Mouse (Mus musculus) CH12.LX (cell line): ENCODE results near the gene Rin3. TPM values are rescaled to one million over a fixed set of nuclear protein-coding genes. Genes with fewer than 3 reads are reported as not detected.

Source experiments
- DNase-seq: peaks from one replicate; pipeline ENCODE4 v3.0.0-alpha.2; 2013; ENCODE audit errors: extremely low read depth
- H3K27ac ChIP-seq: 2 replicates; pipeline ENCODE4 v1.5.1; 2012; ENCODE audit warnings: low read depth, mild to moderate bottlenecking, control low read depth, moderate library complexity; ENCODE audit not compliant: insufficient read depth
- H3K27me3 ChIP-seq: replicated peaks from 2 replicates; pipeline ENCODE3; 2012; ENCODE audit warnings: inconsistent platforms
- H3K36me3 ChIP-seq, 2 experiments: replicated peaks in 1 of 2; 2 replicates each; pipeline versions ENCODE3 to v1.6.1; 2012; ENCODE audit warnings: inconsistent platforms in 1 of 2, low read length in 1 of 2, mild to moderate bottlenecking in 1 of 2, mixed read lengths in 1 of 2, moderate library complexity in 1 of 2; ENCODE audit not compliant: control insufficient read depth in 1 of 2, insufficient read depth in 1 of 2
- H3K4me1 ChIP-seq, 2 experiments: 2 replicates each; pipeline ENCODE4 v1.6.1; 2012; ENCODE audit warnings: inconsistent platforms in 1 of 2, moderate library complexity in 1 of 2; ENCODE audit not compliant: insufficient read depth in 2 of 2, control insufficient read depth in 1 of 2
- H3K4me2 ChIP-seq: 2 replicates; pipeline ENCODE4 v1.6.1; 2012; ENCODE audit warnings: low read depth, mild to moderate bottlenecking, control low read depth; ENCODE audit not compliant: poor library complexity, insufficient read depth, severe bottlenecking
- H3K4me3 ChIP-seq, 3 experiments: fragments of 150-350 bp in 1 of 3; sonication (generic) in 1 of 3; replicated peaks in 1 of 3; 2 replicates each; pipeline versions ENCODE3 to v1.5.1; 2011 to 2012; ENCODE audit warnings: low read depth in 2 of 3, low read length in 2 of 3, mild to moderate bottlenecking in 2 of 3, moderate library complexity in 2 of 3, control low read depth in 1 of 3, improper control_type of control experiment in 1 of 3, inconsistent platforms in 1 of 3, mixed read lengths in 1 of 3; ENCODE audit not compliant: poor library complexity in 1 of 3
- H3K79me2 ChIP-seq: replicated peaks from 2 replicates; pipeline ENCODE4 v1.6.1; 2012; ENCODE audit warnings: mild to moderate bottlenecking, moderate library complexity; ENCODE audit not compliant: control insufficient read depth, poor library complexity, insufficient read depth, severe bottlenecking; ENCODE audit errors: extremely low read depth
- H3K9ac ChIP-seq: 2 replicates; pipeline ENCODE4 v1.6.1; 2012; ENCODE audit warnings: low read depth, mild to moderate bottlenecking, control low read depth, moderate library complexity; ENCODE audit not compliant: insufficient read depth
- H3K9me3 ChIP-seq: replicated peaks from 2 replicates; pipeline ENCODE3; 2012; ENCODE audit warnings: low read length, inconsistent platforms, mixed read lengths
- BHLHE40 ChIP-seq: IDR thresholded peaks from 2 replicates; pipeline ENCODE4 v1.6.1; 2011; ENCODE audit warnings: mild to moderate bottlenecking, low read depth, low read length, improper control_type of control experiment
- CHD1 ChIP-seq: IDR thresholded peaks from 2 replicates; pipeline ENCODE4 v1.6.1; 2012; ENCODE audit warnings: low read depth, low read length, improper control_type of control experiment, inconsistent platforms
- CHD2 ChIP-seq: IDR thresholded peaks from 2 replicates; pipeline ENCODE4 v1.6.1; 2011; ENCODE audit warnings: low read length, improper control_type of control experiment
- CTCF ChIP-seq, 2 experiments: IDR thresholded peaks in 1 of 2; conservative IDR thresholded peaks in 1 of 2; 2 replicates each; pipeline ENCODE4 v1.5.1; 2011 to 2012; ENCODE audit warnings: low read depth in 2 of 2, low read length in 2 of 2, improper control_type of control experiment in 1 of 2, inconsistent platforms in 1 of 2, mild to moderate bottlenecking in 1 of 2, moderate library complexity in 1 of 2
- E2F4 ChIP-seq: IDR thresholded peaks from 2 replicates; pipeline ENCODE4 v1.6.1; 2011; ENCODE audit warnings: low read depth, low read length, improper control_type of control experiment; ENCODE audit not compliant: insufficient replicate concordance
- ELF1 ChIP-seq: IDR thresholded peaks from 2 replicates; pipeline ENCODE4 v1.6.1; 2014; ENCODE audit warnings: low read depth, mild to moderate bottlenecking, inconsistent platforms, low read length, improper control_type of control experiment
- EP300 ChIP-seq: IDR thresholded peaks from 2 replicates; pipeline ENCODE4 v1.6.1; 2011; ENCODE audit warnings: low read length, improper control_type of control experiment
- ETS1 ChIP-seq: conservative IDR thresholded peaks from 2 replicates; pipeline ENCODE4 v1.6.1; 2012; ENCODE audit warnings: low read depth, mild to moderate bottlenecking, inconsistent platforms, low read length, improper control_type of control experiment, moderate library complexity
- GABPA ChIP-seq: IDR thresholded peaks from 2 replicates; pipeline ENCODE4 v1.6.1; 2012; ENCODE audit warnings: low read depth, low read length, improper control_type of control experiment, inconsistent platforms; ENCODE audit not compliant: insufficient replicate concordance
- JUN ChIP-seq: IDR thresholded peaks from 2 replicates; pipeline ENCODE4 v1.6.1; 2011; ENCODE audit warnings: low read depth, mild to moderate bottlenecking, low read length, improper control_type of control experiment, moderate library complexity; ENCODE audit not compliant: insufficient read depth
- JUND ChIP-seq: conservative IDR thresholded peaks from 2 replicates; pipeline ENCODE4 v1.6.1; 2011; ENCODE audit warnings: low read depth, low read length, improper control_type of control experiment
- MEF2A ChIP-seq: IDR thresholded peaks from 2 replicates; pipeline ENCODE4 v1.6.1; 2014; ENCODE audit warnings: low read depth, mild to moderate bottlenecking, inconsistent platforms, low read length, improper control_type of control experiment, borderline replicate concordance
- MYC ChIP-seq: IDR thresholded peaks from 2 replicates; pipeline ENCODE4 v1.6.1; 2011; ENCODE audit warnings: low read depth, mild to moderate bottlenecking, improper control_type of control experiment, low read length
- PAX5 ChIP-seq: IDR thresholded peaks from 2 replicates; pipeline ENCODE4 v1.6.1; 2012; ENCODE audit warnings: low read length, inconsistent platforms, mixed read lengths
- POLR2AphosphoS2 ChIP-seq: IDR thresholded peaks from 2 replicates; pipeline ENCODE4 v1.6.1; 2011; ENCODE audit warnings: low read depth, low read length, improper control_type of control experiment
- RAD21 ChIP-seq: IDR thresholded peaks from 2 replicates; pipeline ENCODE4 v1.6.1; 2011; ENCODE audit warnings: low read depth, mild to moderate bottlenecking, low read length, improper control_type of control experiment, moderate library complexity
- RCOR1 ChIP-seq: conservative IDR thresholded peaks from 2 replicates; pipeline ENCODE4 v1.6.1; 2012; ENCODE audit warnings: low read depth, mild to moderate bottlenecking, inconsistent platforms, low read length, improper control_type of control experiment
- SIN3A ChIP-seq: IDR thresholded peaks from 2 replicates; pipeline ENCODE4 v1.6.1; 2012; ENCODE audit warnings: low read length, improper control_type of control experiment, inconsistent platforms
- SMC3 ChIP-seq: IDR thresholded peaks from 2 replicates; pipeline ENCODE4 v1.6.1; 2011; ENCODE audit warnings: low read depth, low read length, improper control_type of control experiment
- TCF12 ChIP-seq: IDR thresholded peaks from 2 replicates; pipeline ENCODE4 v1.6.1; 2014; ENCODE audit warnings: low read depth, mild to moderate bottlenecking, inconsistent platforms, low read length, improper control_type of control experiment
- UBTF ChIP-seq: IDR thresholded peaks from 2 replicates; pipeline ENCODE4 v1.6.1; 2012; ENCODE audit warnings: low read depth, mild to moderate bottlenecking, inconsistent platforms, low read length, improper control_type of control experiment, moderate library complexity
- USF1 ChIP-seq: IDR thresholded peaks from 2 replicates; pipeline ENCODE4 v1.6.1; 2014; ENCODE audit warnings: low read depth, mild to moderate bottlenecking, inconsistent platforms, low read length, improper control_type of control experiment
- USF2 ChIP-seq: conservative IDR thresholded peaks from 2 replicates; pipeline ENCODE4 v1.6.1; 2011; ENCODE audit warnings: low read depth, low read length, improper control_type of control experiment
- ZKSCAN1 ChIP-seq: IDR thresholded peaks from 2 replicates; pipeline ENCODE4 v1.6.1; 2012; ENCODE audit warnings: low read depth, inconsistent platforms, low read length, improper control_type of control experiment, borderline replicate concordance
- ZMIZ1 ChIP-seq: IDR thresholded peaks from 2 replicates; pipeline ENCODE4 v1.6.1; 2012; ENCODE audit warnings: low read depth, mild to moderate bottlenecking, inconsistent platforms, low read length, improper control_type of control experiment
- dilution Hi-C: fragments of 300-500 bp; cut with MboI; formaldehyde crosslinking; loops from 2 replicates; pipeline ENCODE4 v1.14.3; 2020; ENCODE audit warnings: low sequenced_read_pairs; ENCODE audit not compliant: extremely low pct_unique_long_range_greater_than_20kb, extremely low pct_ligation_motif_present
- in situ Hi-C: fragments of 300-500 bp; cut with MboI; formaldehyde crosslinking; loops from 3 replicates; pipeline ENCODE4 v1.14.3; 2019; ENCODE audit warnings: low sequenced_read_pairs, low pct_ligation_motif_present, low pct_unique_long_range_greater_than_20kb, mixed read lengths
- polyA plus RNA-seq: library from polyadenylated mRNA; unstranded; fragments of >175 nt; gene quantifications from 2 replicates; pipeline ENCODE4 v1.2.1, GENCODE M21; 2012; ENCODE audit warnings: low read depth; ENCODE audit not compliant: insufficient read length
- total RNA-seq, 2 experiments: library from RNA; depleted of rRNA; stranded (reverse); fragments of 300-350 nt in 1 of 2; fragments of >200 nt in 1 of 2; gene quantifications; 2 replicates each; pipeline ENCODE4 v1.2.3; 2012 to 2014

Gene Rin3
- total and polyA plus RNA-seq, 3 experiments, result 2.4 to 10.0 (median 8.4) TPM

DNA sequence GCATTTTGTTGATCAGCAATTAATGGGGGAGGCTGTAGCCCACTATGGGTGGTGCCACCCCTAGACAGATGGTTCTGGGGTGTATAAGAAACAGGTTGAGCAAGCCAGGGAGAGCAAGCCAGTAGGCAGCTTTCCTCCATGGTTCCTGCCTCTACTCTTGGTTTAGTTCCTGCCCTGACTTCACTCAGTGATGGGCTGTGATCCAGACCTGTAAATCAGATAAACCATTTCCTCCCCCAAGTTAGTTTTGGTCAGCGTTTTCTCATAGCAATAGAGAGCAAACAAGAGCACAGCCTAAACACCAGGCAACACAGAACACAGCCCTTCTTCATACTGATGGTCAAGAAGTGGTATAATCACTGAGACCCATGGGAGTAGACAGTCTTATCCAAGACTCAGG is 18.7 kb downstream of the Rin3 start:
- no peaks in the 10 kb centered on the region; the same call in 1 of the 2 replicates for H3K79me2 ChIP-seq
- DNase-seq, result no peak
- H3K9ac ChIP-seq, result no peak overlapping the region
- TF ChIP-seq MYC (no peak), RAD21 (no peak), UBTF (no peak), CHD1 (no peak), SMC3 (no peak), E2F4 (no peak)
- H3K27me3 ChIP-seq, result no peaks in the 10 kb centered on the region
- H3K27ac ChIP-seq, result no peak overlapping the region
- dilution Hi-C loops, result no loop called here
- no peak overlapping the region for H3K4me2 ChIP-seq
- H3K4me3 ChIP-seq, result no peak overlapping the region
- in situ Hi-C loops, result no loop called here
- H3K9me3 ChIP-seq, result no peaks in the 10 kb centered on the region
- peaks cover 0 to 21% of the 10 kb centered on the region in 2 experiments for H3K36me3 ChIP-seq
- peaks cover 11 to 23% of the 10 kb centered on the region in 2 experiments for H3K4me1 ChIP-seq

DNA sequence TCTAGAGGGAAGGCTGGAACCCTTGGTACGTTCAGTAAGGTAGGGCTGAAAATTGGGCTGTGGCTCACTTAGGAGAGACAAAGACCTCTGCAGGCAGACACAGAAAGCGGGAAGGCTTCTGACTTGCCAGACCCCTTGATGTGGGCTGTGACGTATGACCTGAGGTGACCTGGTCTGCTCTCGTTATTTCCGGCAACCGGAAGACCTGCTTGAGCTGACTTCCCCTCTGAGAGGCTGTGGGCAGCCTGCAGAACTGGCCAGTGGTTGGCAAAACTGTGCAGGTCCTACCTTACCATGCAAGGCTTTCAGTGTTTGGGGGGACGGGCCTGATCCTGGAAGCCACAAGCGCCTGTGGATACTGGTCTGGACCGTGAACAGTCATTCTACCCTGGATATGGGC is 19.5 kb downstream of the Rin3 start:
- H3K9ac ChIP-seq, result no peak overlapping the region
- in situ Hi-C loops (no loop called here), dilution Hi-C loops (no loop called here)
- DNase-seq, result no peak
- no peak overlapping the region for H3K4me3 ChIP-seq
- H3K9me3 ChIP-seq, result no peaks in the 10 kb centered on the region
- no peak overlapping the region for H3K4me2 ChIP-seq
- H3K36me3 ChIP-seq, result peaks cover 0 to 25% of the 10 kb centered on the region in 2 experiments
- no peaks in the 10 kb centered on the region; the same call in 1 of the 2 replicates for H3K79me2 ChIP-seq
- no peak overlapping the region for H3K27ac ChIP-seq
- TF ChIP-seq TCF12 (peak; percentile 43; the same call in 1 of the 2 replicates), ELF1 (peak; percentile 48; the same call in 1 of the 2 replicates), JUND (no peak)
- H3K4me1 ChIP-seq, result peaks cover 6 to 16% of the 10 kb centered on the region in 2 experiments; a peak in 1 of 4 replicates
- no peaks in the 10 kb centered on the region for H3K27me3 ChIP-seq

DNA sequence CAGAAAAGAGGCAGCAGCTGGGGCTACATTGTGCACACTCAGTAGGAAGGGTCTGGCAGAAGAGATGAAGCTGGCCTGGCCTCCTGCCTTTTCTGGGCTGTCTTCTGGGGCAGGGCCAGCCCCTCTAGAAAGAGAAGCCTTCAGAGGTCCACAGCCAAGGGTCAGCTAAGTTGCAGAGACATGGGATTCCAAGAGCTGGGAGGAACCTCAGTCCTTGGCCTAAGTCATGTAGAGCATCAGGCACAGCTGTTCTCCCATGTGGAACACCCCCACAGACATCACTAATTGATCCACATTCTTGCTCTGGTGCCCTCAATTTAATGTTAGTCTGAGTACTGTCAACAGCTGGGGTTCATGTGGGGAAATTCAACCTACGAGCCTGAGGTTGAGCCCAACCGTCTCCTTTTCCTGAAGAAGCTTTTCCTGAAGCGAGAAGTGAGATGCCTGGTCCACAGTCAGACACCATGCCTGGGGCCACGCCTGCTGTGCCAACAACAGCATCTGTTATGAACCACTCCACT is 20.0 kb downstream of the Rin3 start:
- dilution Hi-C loops, result no loop called here
- Histone ChIP-seq H3K27me3 (no peaks in the 10 kb centered on the region), H3K4me3 (no peak overlapping the region), H3K4me2 (no peak overlapping the region), H3K36me3 (peaks cover 0 to 29% of the 10 kb centered on the region in 2 experiments), H3K79me2 (no peaks in the 10 kb centered on the region; the same call in 1 of the 2 replicates), H3K9ac (no peak overlapping the region), H3K9me3 (no peaks in the 10 kb centered on the region), H3K27ac (no peak overlapping the region), H3K4me1 (peaks cover 6 to 16% of the 10 kb centered on the region in 2 experiments; a peak in 1 of 4 replicates)
- in situ Hi-C loops, result no loop called here
- TF ChIP-seq SMC3 (no peak), UBTF (no peak), EP300 (no peak), PAX5 (no peak), TCF12 (no peak), POLR2AphosphoS2 (no peak), USF1 (no peak), MEF2A (no peak), ZKSCAN1 (no peak), CHD2 (no peak), CHD1 (no peak), RCOR1 (no peak), SIN3A (no peak), ETS1 (no peak), BHLHE40 (no peak), GABPA (no peak), ZMIZ1 (no peak), USF2 (no peak), CTCF (conservative IDR thresholded peaks at IDR 0.05 in 1 of 2, IDR thresholded peaks at IDR 0.05 in 1 of 2; ENCODE audit: low read depth in 2 of 2, low read length in 2 of 2) (no peak), JUN (no peak)
- DNase-seq, result no peak
